Mouse (Mus musculus) kidney, postnatal 0 days (tissue): Measurements from ENCODE around the gene Runx1. TPM values are rescaled to one million over a fixed set of nuclear protein-coding genes. Genes with fewer than 3 reads are reported as not detected.

ENCODE experiments used
- ATAC-seq: fragments of 200-750 bp; cut with Nextera tagmentation; replicated peaks from 2 replicates; pipeline ENCODE4 v1.8.0; 2017; ENCODE audit warnings: low read depth, moderate number of reproducible peaks, moderate TSS enrichment, moderate library complexity; ENCODE audit not compliant: low FRiP score
- DNase-seq: peaks from one replicate; pipeline ENCODE4 v3.0.0-alpha.2; 2016; ENCODE audit warnings: low spot score
- H3K27ac ChIP-seq: fragments of 300-500 bp; sonication (generic); 2 replicates; pipeline ENCODE4 v1.5.1; 2014; ENCODE audit warnings: mild to moderate bottlenecking
- H3K27me3 ChIP-seq: fragments of 300-500 bp; sonication (generic); 2 replicates; pipeline ENCODE4 v1.6.1; 2014; ENCODE audit warnings: low read length, mixed read lengths; ENCODE audit not compliant: insufficient read depth
- H3K36me3 ChIP-seq: fragments of 300-500 bp; sonication (generic); 2 replicates; pipeline ENCODE4 v1.6.1; 2014; ENCODE audit warnings: low read length, mixed read lengths; ENCODE audit not compliant: insufficient read depth
- H3K4me1 ChIP-seq: fragments of 300-500 bp; sonication (generic); replicated peaks from 2 replicates; pipeline ENCODE4 v1.6.1; 2014; ENCODE audit warnings: antibody characterized with exemption, low read length, mixed read lengths; ENCODE audit not compliant: insufficient read depth
- H3K4me2 ChIP-seq: fragments of 300-500 bp; sonication (generic); 2 replicates; pipeline ENCODE4 v1.6.1; 2014; ENCODE audit warnings: mild to moderate bottlenecking, low read length, moderate library complexity, mixed read lengths
- H3K4me3 ChIP-seq: fragments of 300-500 bp; sonication (generic); replicated peaks from 2 replicates; pipeline ENCODE4 v1.5.1; 2014; ENCODE audit warnings: low read depth, low read length
- H3K9ac ChIP-seq: fragments of 300-500 bp; sonication (generic); 2 replicates; pipeline ENCODE4 v1.6.1; 2014; ENCODE audit warnings: low read depth, low read length
- H3K9me3 ChIP-seq: fragments of 300-500 bp; sonication (generic); replicated peaks from 2 replicates; pipeline ENCODE4 v1.6.1; 2016; ENCODE audit warnings: low read length, inconsistent platforms, mixed read lengths
- CTCF ChIP-seq: IDR thresholded peaks from 2 replicates; pipeline ENCODE4 v1.5.1; 2016; ENCODE audit warnings: antibody characterized with exemption, low read depth, mild to moderate bottlenecking, moderate library complexity
- WGBS: fragments of 180-500 bp; shearing (Covaris S2); extraction: QIAGEN DNeasy Blood & Tissue Kit; methylation state at CpG from one replicate; pipeline ENCODE4 v1.1.7; 2014; 5-methylcytosine and 5-hydroxymethylcytosine counted together
- polyA plus RNA-seq: library from polyadenylated mRNA; unstranded; fragments of >200 nt; fragmentation: Nextera tagmentation; extraction: Ambion mirVana; gene quantifications from 2 replicates; pipeline ENCODE4 v1.2.1, GENCODE M21; 2015

Runx1 gene
- polyA plus RNA-seq, 1 experiment from 2014 or later: 1.6 TPM

GRCm38 (mm10) chr16:92555051-92555450 is 270.9 kb downstream of the Runx1 start:
- no peaks in the 10 kb centered on the region for H3K36me3 ChIP-seq
- no peaks in the 10 kb centered on the region for H3K4me1 ChIP-seq
- no peak for TF ChIP-seq CTCF
- no peak overlapping the region for H3K4me2 ChIP-seq
- ATAC-seq: no peak
- H3K27ac ChIP-seq: no peak overlapping the region
- H3K27me3 ChIP-seq: no peaks in the 10 kb centered on the region
- 86% methylated on average over 1 of the region's 1 CpGs for WGBS
- no peaks in the 10 kb centered on the region for H3K9me3 ChIP-seq
- H3K4me3 ChIP-seq: no peak overlapping the region
- DNase-seq: no peak
- H3K9ac ChIP-seq: no peak overlapping the region

DNA sequence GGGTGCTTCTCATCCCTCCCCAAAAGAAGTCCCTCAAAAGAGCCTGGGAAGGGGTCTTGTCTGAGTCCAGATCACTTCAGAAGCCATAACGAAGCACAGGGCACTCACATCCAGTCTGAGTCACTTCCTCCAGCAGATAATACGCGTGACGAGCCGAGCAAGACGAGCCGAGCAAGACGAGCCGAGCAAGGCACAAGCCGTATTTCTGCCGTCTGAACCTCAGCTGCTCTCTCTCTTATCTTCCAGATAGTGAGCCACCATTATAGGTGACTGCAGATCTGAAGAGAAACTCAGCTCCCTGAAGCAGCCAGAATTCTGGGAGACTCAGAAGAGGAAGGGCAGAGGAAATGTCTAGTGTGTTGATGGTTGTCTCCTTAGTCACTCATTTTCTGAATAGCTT is 273.1 kb downstream of the Runx1 start:
- H3K4me2 ChIP-seq: no peak overlapping the region
- H3K27ac ChIP-seq: no peak overlapping the region
- no peak overlapping the region for H3K4me3 ChIP-seq
- H3K9ac ChIP-seq: no peak overlapping the region
- 16% methylated on average over 11 of the region's 11 CpGs for WGBS
- no peak for ATAC-seq
- no peaks in the 10 kb centered on the region for H3K4me1 ChIP-seq
- no peaks in the 10 kb centered on the region for H3K27me3 ChIP-seq
- no peaks in the 10 kb centered on the region for H3K36me3 ChIP-seq
- no peak for TF ChIP-seq CTCF
- H3K9me3 ChIP-seq: no peaks in the 10 kb centered on the region
- no peak for DNase-seq

DNA sequence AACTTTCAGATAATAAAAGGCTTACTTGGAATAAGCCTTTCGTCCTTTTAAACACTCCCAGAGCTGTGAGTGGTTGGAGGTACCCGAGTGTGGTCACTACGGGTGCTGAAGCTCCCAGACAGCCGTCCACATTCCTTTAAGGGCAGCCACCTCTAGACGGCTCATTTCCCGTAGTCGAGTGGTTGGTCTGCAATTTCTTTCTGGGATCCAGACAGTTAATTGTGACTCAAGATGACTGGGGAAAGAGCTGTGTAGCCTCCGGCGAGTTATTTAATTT is 273.9 kb downstream of the Runx1 start:
- H3K9me3 ChIP-seq: no peaks in the 10 kb centered on the region
- H3K4me2 ChIP-seq: no peak overlapping the region
- H3K36me3 ChIP-seq: no peaks in the 10 kb centered on the region
- H3K4me3 ChIP-seq: no peak overlapping the region
- H3K27ac ChIP-seq: no peak overlapping the region
- ATAC-seq (no peak), DNase-seq (no peak)
- H3K4me1 ChIP-seq: no peaks in the 10 kb centered on the region
- H3K9ac ChIP-seq: no peak overlapping the region
- 40% methylated on average over 9 of the region's 9 CpGs for WGBS
- H3K27me3 ChIP-seq: no peaks in the 10 kb centered on the region
- no peak for TF ChIP-seq CTCF
